Comparison of ENCODE assay signal across 8 mouse cellular contexts in genomic region chr11:75795321-75795636, GRCm38 (mm10). TPM values are rescaled to one million over a fixed set of nuclear protein-coding genes. Genes with fewer than 3 reads are reported as not detected.
A peak's percentile ranks its signal among the peaks of the same experiment; 100 is the strongest.
DNase-seq lines count a peak whose midpoint lies in the region; ATAC-seq and TF ChIP-seq lines count a peak whose summit lies in the region.
"Had no signal": no experiment of that assay in that cellular context is flagged by ENCODE, and none has a peak within 500 bp of the region (broad histone marks: within the 10 kb centered on the region; RNA-seq: fewer than 3 reads in every experiment).

No protein-coding gene starts in this region.

- TF ChIP-seq CTCF in small intestine, adult 2 months (IDR thresholded peaks at IDR 0.05; ENCODE audit: extremely low read depth, insufficient read length, insufficient replicate concordance, low read depth, low read length), result no peak

- peak overlapping the region; percentile 49 for H3K4me3 ChIP-seq in lung, embryonic 15.5 days
- H3K4me3 ChIP-seq in forebrain, embryonic 15.5 days, result peak overlapping the region; percentile 53
- peak overlapping the region; percentile 53 for H3K4me3 ChIP-seq in limb, embryonic 10.5 days
- H3K4me3 ChIP-seq in small intestine, adult 2 months (ENCODE audit: low read depth, low read length), result peak overlapping the region; percentile 50

- WGBS in lung, embryonic 15.5 days, result 2% methylated on average over 32 of the region's 42 CpGs
- WGBS in forebrain, embryonic 15.5 days, result under 1% methylated on average over 41 of the region's 42 CpGs
- 3% methylated on average over 29 of the region's 42 CpGs for WGBS in limb, embryonic 10.5 days
- WGBS in small intestine, adult 2 months, result 3% methylated on average over 42 of the region's 42 CpGs

- H3K4me2 ChIP-seq in lung, embryonic 15.5 days, result peak overlapping the region; percentile 86
- peak overlapping the region; percentile 66 for H3K4me2 ChIP-seq in forebrain, embryonic 15.5 days (replicated peaks)

- TF ChIP-seq POLR2A in small intestine, adult 2 months (IDR thresholded peaks at IDR 0.05; ENCODE audit: low read depth, low read length), result no peak

- no peak for ATAC-seq in lung, embryonic 15.5 days (ENCODE audit: borderline replicate concordance, extremely low read depth, low FRiP score, low TSS enrichment)
- ATAC-seq in forebrain, embryonic 15.5 days (replicated peaks), result 0 out of 2 replicates have a peak, but pooled peaks have one; percentile 11
- no peak for ATAC-seq in erythroblast, adult 5-6 weeks (replicated peaks; ENCODE audit: low FRiP score, poor library complexity, severe bottlenecking)

- peaks cover 50% of the 10 kb centered on the region for H3K27me3 ChIP-seq in lung, embryonic 15.5 days
- H3K27me3 ChIP-seq in forebrain, embryonic 15.5 days, result peaks cover 40% of the 10 kb centered on the region
- H3K27me3 ChIP-seq in limb, embryonic 10.5 days (ENCODE audit: low read depth, poor library complexity, severe bottlenecking), result peaks cover 92% of the 10 kb centered on the region
- H3K27me3 ChIP-seq in small intestine, adult 2 months (ENCODE audit: control insufficient read depth, insufficient read depth, low read length), result peaks cover 29% of the 10 kb centered on the region

- H3K9me3 ChIP-seq in lung, embryonic 15.5 days, result no peaks in the 10 kb centered on the region
- no peaks in the 10 kb centered on the region for H3K9me3 ChIP-seq in forebrain, embryonic 15.5 days
- no peaks in the 10 kb centered on the region for H3K9me3 ChIP-seq in limb, embryonic 10.5 days (replicated peaks)

- no peaks in the 10 kb centered on the region for H3K36me3 ChIP-seq in lung, embryonic 15.5 days
- H3K36me3 ChIP-seq in forebrain, embryonic 15.5 days, result no peaks in the 10 kb centered on the region
- no peaks in the 10 kb centered on the region for H3K36me3 ChIP-seq in limb, embryonic 10.5 days
- H3K36me3 ChIP-seq in small intestine, adult 2 months (ENCODE audit: control insufficient read depth, insufficient read depth, low read length), result no peaks in the 10 kb centered on the region

- H3K4me1 ChIP-seq in lung, embryonic 15.5 days, result peaks cover 15% of the 10 kb centered on the region
- peaks cover 11% of the 10 kb centered on the region for H3K4me1 ChIP-seq in forebrain, embryonic 15.5 days
- H3K4me1 ChIP-seq in limb, embryonic 10.5 days, result peaks cover 22% of the 10 kb centered on the region
- no peaks in the 10 kb centered on the region for H3K4me1 ChIP-seq in small intestine, adult 2 months (ENCODE audit: control insufficient read depth, insufficient read depth, insufficient read length, low read length)

- no peak overlapping the region for H3K27ac ChIP-seq in lung, embryonic 15.5 days
- no peak overlapping the region for H3K27ac ChIP-seq in forebrain, embryonic 15.5 days (replicated peaks)
- H3K27ac ChIP-seq in limb, embryonic 10.5 days, result peak overlapping the region; percentile 73
- H3K27ac ChIP-seq in small intestine, adult 2 months (ENCODE audit: insufficient read depth, low read depth, low read length), result no peak overlapping the region

- no peak for DNase-seq in lung, adult 18-20 months
- peak; percentile 52 for DNase-seq in limb, embryonic 10.5 days (ENCODE audit: low spot score)
- no peak for DNase-seq in right cerebral cortex, adult 2 months (ENCODE audit: low spot score in 2 of 2)

- H3K9ac ChIP-seq in lung, embryonic 15.5 days, result peak overlapping the region; percentile 50
- H3K9ac ChIP-seq in forebrain, embryonic 15.5 days (replicated peaks), result peak overlapping the region; percentile 52

RNA-seq across cellular contexts. Expression of gene Doc2b, which starts 0.6 kb away (rescaled TPM):
- polyA plus RNA-seq in lung, embryonic 15.5 days (2015; fragmentation: Nextera tagmentation; extraction: Ambion mirVana), result 0.74 and 0.79 TPM in 2 replicates
- 2.0 and 2.1 TPM in 2 replicates for polyA plus RNA-seq in forebrain, embryonic 15.5 days (2015; fragmentation: Nextera tagmentation; extraction: Ambion mirVana)
- 0.06 and 0.20 TPM in 2 replicates for polyA plus RNA-seq in limb, embryonic 10.5 days (2016; fragmentation: Nextera tagmentation; extraction: Ambion mirVana)
- polyA plus RNA-seq in small intestine, adult 2 months (2012; rRNA removed), result 0.23 and 0.27 TPM in 2 replicates
- not detected in 2 replicates for total RNA-seq in erythroblast, adult 5-6 weeks (2015; ENCODE audit: low replicate concordance)
- not detected in 2 replicates for total RNA-seq in erythroblast, adult 5-6 weeks (2017; ENCODE audit: low replicate concordance)
- total RNA-seq: hematopoietic stem cell, adult 5-6 weeks had no signal
